Mouse (Mus musculus) heart, embryonic 14.5 days (tissue): ENCODE measurements around the gene Atp13a2. TPM values are rescaled to one million over a fixed set of nuclear protein-coding genes. Genes with fewer than 3 reads are reported as not detected.
A peak's percentile ranks its signal among the peaks of the same experiment; 100 is the strongest.

ENCODE experiments used
- ATAC-seq: fragments of 200-750 bp; cut with Nextera tagmentation; 2 replicates; pipeline ENCODE4 v1.8.0; 2017; ENCODE audit warnings: low read depth, moderate TSS enrichment; ENCODE audit not compliant: insufficient number of reproducible peaks, insufficient read depth, low FRiP score
- H3K27ac ChIP-seq, 2 experiments: fragments of 200-500 bp in 1 of 2; fragments of 300-500 bp in 1 of 2; sonication (generic) in 1 of 2; replicated peaks in 1 of 2; 2 replicates each; pipeline ENCODE4 v1.5.1; 2012 to 2014; ENCODE audit warnings: low read depth in 2 of 2, low read length in 2 of 2, control low read depth in 1 of 2, mild to moderate bottlenecking in 1 of 2, mixed read lengths in 1 of 2; ENCODE audit not compliant: control insufficient read depth in 1 of 2, insufficient read depth in 1 of 2
- H3K27me3 ChIP-seq: fragments of 300-500 bp; sonication (generic); 2 replicates; pipeline ENCODE4 v1.6.1; 2014; ENCODE audit warnings: mild to moderate bottlenecking, low read length, control low read depth; ENCODE audit not compliant: control insufficient read depth, insufficient read depth
- H3K36me3 ChIP-seq: fragments of 300-500 bp; sonication (generic); 2 replicates; pipeline ENCODE4 v1.6.1; 2014; ENCODE audit warnings: mild to moderate bottlenecking, control low read depth, low read length, mixed read lengths; ENCODE audit not compliant: control insufficient read depth, insufficient read depth
- H3K4me1 ChIP-seq, 2 experiments: fragments of 200-500 bp in 1 of 2; fragments of 300-500 bp in 1 of 2; sonication (generic) in 1 of 2; 2 replicates each; pipeline ENCODE4 v1.6.1; 2012 to 2014; ENCODE audit warnings: low read length in 2 of 2, control low read depth in 1 of 2, mixed read lengths in 1 of 2; ENCODE audit not compliant: control insufficient read depth in 2 of 2, insufficient read depth in 2 of 2
- H3K4me2 ChIP-seq: fragments of 300-500 bp; sonication (generic); 2 replicates; pipeline ENCODE4 v1.6.1; 2014; ENCODE audit warnings: mild to moderate bottlenecking, low read length
- H3K4me3 ChIP-seq, 2 experiments: fragments of 200-500 bp in 1 of 2; fragments of 300-500 bp in 1 of 2; sonication (generic) in 1 of 2; 2 replicates each; pipeline ENCODE4 v1.5.1; 2012 to 2014; ENCODE audit warnings: low read length in 2 of 2, mild to moderate bottlenecking in 2 of 2, control low read depth in 1 of 2, low read depth in 1 of 2, moderate library complexity in 1 of 2; ENCODE audit not compliant: control insufficient read depth in 1 of 2, insufficient read depth in 1 of 2
- H3K9ac ChIP-seq: fragments of 300-500 bp; sonication (generic); 2 replicates; pipeline ENCODE4 v1.6.1; 2014; ENCODE audit warnings: mild to moderate bottlenecking, low read length
- H3K9me3 ChIP-seq: fragments of 300-500 bp; sonication (generic); 2 replicates; pipeline ENCODE4 v1.6.1; 2016; ENCODE audit warnings: low read length, control low read depth; ENCODE audit not compliant: control insufficient read depth
- WGBS: fragments of 180-500 bp; shearing (Covaris S2); extraction: QIAGEN DNeasy Blood & Tissue Kit; methylation state at CpG from one replicate; pipeline ENCODE4 v1.1.7; 2014; 5-methylcytosine and 5-hydroxymethylcytosine counted together
- polyA plus RNA-seq: library from polyadenylated mRNA; unstranded; fragments of >200 nt; fragmentation: Nextera tagmentation; extraction: Ambion mirVana; gene quantifications from 2 replicates; pipeline ENCODE4 v1.2.1, GENCODE M21; 2014

Atp13a2 gene
- polyA plus RNA-seq, 1 experiment from 2014 or later, result 27.2 TPM

- Histone ChIP-seq H3K9ac (no peak overlapping the region), H3K9me3 (no peaks in the 10 kb centered on the region), H3K27ac (no peak overlapping the region), H3K27me3 (no peaks in the 10 kb centered on the region), H3K4me3 (no peak overlapping the region), H3K4me1 (no peaks in the 10 kb centered on the region), H3K36me3 (peaks cover 82% of the 10 kb centered on the region), H3K4me2 (no peak overlapping the region)
- ATAC-seq, result no peak
- 81% methylated on average over 10 of the region's 10 CpGs for WGBS
These were observed 9.4 kb upstream of the Atp13a2 start for GRCm38 (mm10) chr4:140977278-140977677.

DNA sequence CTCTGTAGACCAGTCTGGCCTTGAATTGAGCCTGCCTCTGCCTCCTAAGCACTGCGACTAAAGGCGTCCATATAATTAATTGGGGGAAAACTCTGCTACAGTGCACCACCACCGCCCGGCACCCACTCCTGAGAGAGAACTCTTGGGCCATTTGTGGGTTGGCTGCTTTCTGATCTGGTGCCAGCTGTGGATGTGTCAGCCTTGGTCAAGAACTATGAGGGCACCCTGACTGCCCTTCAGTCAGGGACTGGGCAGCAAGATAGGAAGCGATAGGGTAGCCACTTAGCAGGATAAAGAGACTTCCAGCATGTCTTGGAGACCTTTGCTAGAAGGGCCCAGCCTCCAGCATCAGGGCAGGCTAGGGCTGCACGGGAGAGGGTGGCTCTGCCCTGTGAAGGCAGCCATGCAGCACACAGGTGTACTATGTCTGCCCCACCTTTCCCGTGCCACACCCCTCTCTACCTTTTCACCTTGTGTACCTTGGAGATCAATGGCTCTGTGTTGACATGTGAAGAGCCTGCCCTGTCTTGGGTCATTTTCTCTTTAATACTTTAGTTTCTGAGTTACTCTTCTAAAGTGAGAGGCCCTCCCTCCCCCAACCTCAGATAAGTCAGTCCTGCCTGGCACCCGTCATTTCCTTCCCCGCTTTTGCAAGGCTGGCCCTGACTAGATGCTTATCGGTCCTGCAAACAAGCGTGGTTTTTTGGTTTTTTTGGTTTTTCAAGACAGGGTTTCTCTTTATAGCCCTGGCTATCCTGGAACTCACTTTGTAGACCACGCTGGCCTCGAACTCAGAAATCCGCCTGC, 8.6 kb upstream of the Atp13a2 start:
- no peak for ATAC-seq
- WGBS, result 89% methylated on average over 14 of the region's 14 CpGs
- peaks cover 73% of the 10 kb centered on the region for H3K36me3 ChIP-seq

DNA sequence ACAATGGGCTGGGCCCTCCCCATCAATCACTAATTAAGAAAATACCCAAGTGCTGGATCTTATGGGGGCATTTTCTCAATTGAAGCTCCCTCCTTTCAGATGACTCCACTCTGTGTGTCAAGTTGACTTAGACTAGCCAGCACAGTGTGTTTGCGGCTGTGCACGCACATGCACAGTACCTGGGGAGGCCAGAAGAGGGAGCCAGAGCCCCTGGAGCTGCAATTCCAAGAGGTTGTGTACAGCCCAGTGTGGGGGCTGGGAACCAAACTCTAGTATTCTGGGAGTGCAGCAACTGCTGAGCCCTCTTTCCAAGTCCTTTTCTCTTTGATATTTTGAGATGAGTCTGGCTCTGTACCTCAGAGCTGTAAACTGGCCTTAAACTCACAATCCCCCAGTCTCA, 5.1 kb upstream of the Atp13a2 start:
- Histone ChIP-seq H3K4me3 (no peak overlapping the region), H3K4me2 (no peak overlapping the region), H3K9me3 (no peaks in the 10 kb centered on the region), H3K27me3 (no peaks in the 10 kb centered on the region), H3K36me3 (peaks cover 38% of the 10 kb centered on the region), H3K27ac (no peak overlapping the region), H3K4me1 (peaks cover 8 to 14% of the 10 kb centered on the region in 2 experiments; a peak in 3 of 4 replicates), H3K9ac (no peak overlapping the region)
- WGBS, result 92% methylated on average over 2 of the region's 2 CpGs
- no peak for ATAC-seq

More for the DNA sequence above, 8.6 kb upstream of the Atp13a2 start:
- no peak overlapping the region for H3K27ac ChIP-seq
- H3K4me3 ChIP-seq, result no peak overlapping the region
- no peak overlapping the region for H3K4me2 ChIP-seq
- no peak overlapping the region for H3K9ac ChIP-seq
- peaks cover under 1 to 1% of the 10 kb centered on the region in 2 experiments; a peak in 2 of 4 replicates for H3K4me1 ChIP-seq
- no peaks in the 10 kb centered on the region for H3K27me3 ChIP-seq
- H3K9me3 ChIP-seq, result no peaks in the 10 kb centered on the region

- 64% methylated on average over 4 of the region's 4 CpGs for WGBS
- Histone ChIP-seq H3K27ac (no peak overlapping the region), H3K9ac (0 out of 2 replicates have a peak overlapping the region, but pooled peaks have one; percentile 9), H3K4me2 (no peak overlapping the region), H3K27me3 (no peaks in the 10 kb centered on the region), H3K4me3 (no peak overlapping the region), H3K36me3 (peaks cover 26% of the 10 kb centered on the region), H3K4me1 (peaks cover 16 to 20% of the 10 kb centered on the region in 2 experiments), H3K9me3 (no peaks in the 10 kb centered on the region)
- no peak for ATAC-seq
These were observed 3.9 kb upstream of the Atp13a2 start for GRCm38 (mm10) chr4:140982808-140983207.

GRCm38 (mm10) chr4:140983442-140983841, 3.2 kb upstream of the Atp13a2 start:
- Histone ChIP-seq H3K4me1 (peaks cover 16 to 20% of the 10 kb centered on the region in 2 experiments), H3K27ac (peak overlapping the region in 1 of 2 experiments; percentile 17; a peak in 1 of 4 replicates), H3K9me3 (no peaks in the 10 kb centered on the region), H3K9ac (0 out of 2 replicates have a peak overlapping the region, but pooled peaks have one; percentile 9), H3K4me2 (peak overlapping the region; percentile 20), H3K36me3 (peaks cover 20% of the 10 kb centered on the region), H3K27me3 (no peaks in the 10 kb centered on the region), H3K4me3 (no peak overlapping the region)
- peak; percentile 37 for ATAC-seq
- WGBS, result 7% methylated on average over 9 of the region's 9 CpGs

GRCm38 (mm10) chr4:140984544-140984943, 2.1 kb upstream of the Atp13a2 start:
- Histone ChIP-seq H3K27me3 (no peaks in the 10 kb centered on the region), H3K4me1 (peaks cover 18 to 20% of the 10 kb centered on the region in 2 experiments), H3K9ac (no peak overlapping the region), H3K27ac (no peak overlapping the region), H3K4me3 (no peak overlapping the region), H3K9me3 (no peaks in the 10 kb centered on the region), H3K4me2 (no peak overlapping the region), H3K36me3 (peaks cover 9% of the 10 kb centered on the region)
- WGBS, result 90% methylated on average over 6 of the region's 6 CpGs
- no peak for ATAC-seq

- Histone ChIP-seq H3K4me2 (peak overlapping the region; percentile 80), H3K36me3 (no peaks in the 10 kb centered on the region), H3K9ac (peak overlapping the region; percentile 92), H3K27ac (no peak overlapping the region), H3K4me1 (peaks cover 18 to 20% of the 10 kb centered on the region in 2 experiments), H3K27me3 (no peaks in the 10 kb centered on the region), H3K4me3 (peak overlapping the region; percentile 63 to 80), H3K9me3 (no peaks in the 10 kb centered on the region)
- 29% methylated on average over 15 of the region's 15 CpGs for WGBS
- no peak for ATAC-seq
These were observed 506 bp upstream of the Atp13a2 start for GRCm38 (mm10) chr4:140986024-140986710.
